Mouse (Mus musculus) forebrain, embryonic 12.5 days (tissue): ENCODE results near the gene Hist1h3c. TPM values are rescaled to one million over a fixed set of nuclear protein-coding genes. Genes with fewer than 3 reads are reported as not detected.
"Not testable (repeated sequence)": the region's sequence is repeated elsewhere in the genome, so short reads cannot be mapped to it uniquely, and the experiment has no call there.

Source experiments
- ATAC-seq: fragments of 200-750 bp; cut with Nextera tagmentation; 2 replicates; pipeline ENCODE4 v1.8.0; 2017; ENCODE audit warnings: moderate TSS enrichment; ENCODE audit not compliant: low FRiP score
- H3K27ac ChIP-seq: fragments of 300-500 bp; sonication (generic); 2 replicates; pipeline ENCODE4 v1.5.1; 2016; ENCODE audit warnings: mild to moderate bottlenecking
- H3K27me3 ChIP-seq: fragments of 300-500 bp; sonication (generic); 2 replicates; pipeline ENCODE4 v1.6.1; 2016; ENCODE audit warnings: mild to moderate bottlenecking
- H3K36me3 ChIP-seq: fragments of 300-500 bp; sonication (generic); replicated peaks from 2 replicates; pipeline ENCODE4 v1.6.1; 2016; ENCODE audit warnings: mild to moderate bottlenecking
- H3K4me1 ChIP-seq: fragments of 300-500 bp; sonication (generic); 2 replicates; pipeline ENCODE4 v1.6.1; 2016
- H3K4me2 ChIP-seq: fragments of 300-500 bp; sonication (generic); 2 replicates; pipeline ENCODE4 v1.6.1; 2016; ENCODE audit warnings: mild to moderate bottlenecking, moderate library complexity
- H3K4me3 ChIP-seq: fragments of 300-500 bp; sonication (generic); replicated peaks from 2 replicates; pipeline ENCODE4 v1.5.1; 2016; ENCODE audit warnings: mild to moderate bottlenecking
- H3K9ac ChIP-seq: fragments of 300-500 bp; sonication (generic); 2 replicates; pipeline ENCODE4 v1.6.1; 2016; ENCODE audit warnings: mild to moderate bottlenecking
- H3K9me3 ChIP-seq: fragments of 300-500 bp; sonication (generic); 2 replicates; pipeline ENCODE4 v1.6.1; 2016
- WGBS: fragments of 180-500 bp; shearing (Covaris S2); methylation state at CpG from one replicate; pipeline ENCODE4 v1.1.7; 2016; 5-methylcytosine and 5-hydroxymethylcytosine counted together
- polyA plus RNA-seq: library from polyadenylated mRNA; unstranded; fragments of >200 nt; fragmentation: Nextera tagmentation; extraction: Ambion mirVana; gene quantifications from 2 replicates; pipeline ENCODE4 v1.2.1, GENCODE M21; 2016

The Hist1h3c gene
- polyA plus RNA-seq, 1 experiment from 2014 or later = 13.8 TPM

- Histone ChIP-seq H3K9ac (no peak overlapping the region), H3K4me1 (peaks cover 7% of the 10 kb centered on the region), H3K4me3 (peak overlapping the region; percentile 40; the same call in 1 of the 2 replicates), H3K4me2 (peak overlapping the region; percentile 58), H3K9me3 (no peaks in the 10 kb centered on the region), H3K27ac (peak overlapping the region; percentile 68), H3K36me3 (no peaks in the 10 kb centered on the region), H3K27me3 (no peaks in the 10 kb centered on the region)
- WGBS = 52% methylated on average over 4 of the region's 4 CpGs
- no peak for ATAC-seq
Measured at GRCm38 (mm10) chr13:23753314-23754078, 8.1 kb upstream of the Hist1h3c start.

- H3K27me3 ChIP-seq = no peaks in the 10 kb centered on the region
- ATAC-seq = no peak
- H3K9ac ChIP-seq = peak overlapping the region; percentile 57
- WGBS = under 1% methylated on average over 6 of the region's 6 CpGs
- H3K4me1 ChIP-seq = peaks cover 10% of the 10 kb centered on the region
- peak overlapping the region; percentile 40 for H3K4me3 ChIP-seq
- peak overlapping the region; percentile 91 for H3K27ac ChIP-seq
- no peaks in the 10 kb centered on the region for H3K36me3 ChIP-seq
- H3K4me2 ChIP-seq = peak overlapping the region; percentile 58
- H3K9me3 ChIP-seq = no peaks in the 10 kb centered on the region
Measured at GRCm38 (mm10) chr13:23752742-23753172, 7.4 kb upstream of the Hist1h3c start.

GRCm38 (mm10) chr13:23752067-23752741 lies 6.8 kb upstream of the Hist1h3c start, which contains the start of gene Hist1h3b:
Hist1h3b (plus strand) TSS chr13:23752267.
- not testable (repeated sequence) for H3K9me3 ChIP-seq, H3K36me3 ChIP-seq, H3K4me1 ChIP-seq, H3K27me3 ChIP-seq
- WGBS = 0% methylated on average over 18 of the region's 47 CpGs
- Histone ChIP-seq H3K4me2 (peak within 1 kb of the TSS; percentile 59), H3K27ac (peak within 1 kb of the TSS; percentile 98), H3K9ac (peak within 1 kb of the TSS; percentile 57), H3K4me3 (peak within 1 kb of the TSS; percentile 47)
- ATAC-seq = peak; percentile 90

- ATAC-seq = peak; percentile 15; the same call in 1 of the 2 replicates
- no peaks in the 10 kb centered on the region for H3K9me3 ChIP-seq
- H3K36me3 ChIP-seq = no peaks in the 10 kb centered on the region
- H3K4me1 ChIP-seq = peaks cover 8% of the 10 kb centered on the region
- WGBS = 2% methylated on average over 11 of the region's 11 CpGs
- peak overlapping the region; percentile 56 for H3K9ac ChIP-seq
- H3K4me3 ChIP-seq = peak overlapping the region; percentile 47
- H3K4me2 ChIP-seq = peak overlapping the region; percentile 59
- H3K27me3 ChIP-seq = no peaks in the 10 kb centered on the region
- H3K27ac ChIP-seq = peak overlapping the region; percentile 98
Measured at GRCm38 (mm10) chr13:23751478-23751956, 6.1 kb upstream of the Hist1h3c start.

GRCm38 (mm10) chr13:23750839-23751477 lies 5.6 kb upstream of the Hist1h3c start, which contains the start of gene Hist1h2ab:
Hist1h2ab (plus strand) TSS chr13:23751126.
- ATAC-seq = peak; percentile 64
- H3K4me2 ChIP-seq = peak within 1 kb of the TSS; percentile 59
- not testable (repeated sequence) for H3K36me3 ChIP-seq, H3K9me3 ChIP-seq, H3K27me3 ChIP-seq, H3K4me1 ChIP-seq
- peak within 1 kb of the TSS; percentile 47 for H3K4me3 ChIP-seq
- peak within 1 kb of the TSS; percentile 98 for H3K27ac ChIP-seq
- under 1% methylated on average over 35 of the region's 47 CpGs for WGBS
- H3K9ac ChIP-seq = peak within 1 kb of the TSS; percentile 56

GRCm38 (mm10) chr13:23749563-23750121 lies 4.2 kb upstream of the Hist1h3c start:
- Histone ChIP-seq H3K4me3 (no peak overlapping the region), H3K4me1 (peaks cover 9% of the 10 kb centered on the region), H3K4me2 (no peak overlapping the region), H3K9me3 (no peaks in the 10 kb centered on the region), H3K27ac (peak overlapping the region; percentile 79), H3K27me3 (no peaks in the 10 kb centered on the region), H3K9ac (no peak overlapping the region), H3K36me3 (no peaks in the 10 kb centered on the region)
- ATAC-seq = no peak
- 92% methylated on average over 5 of the region's 5 CpGs for WGBS

GRCm38 (mm10) chr13:23747892-23748288 lies 2.5 kb upstream of the Hist1h3c start:
- no peak for ATAC-seq
- Histone ChIP-seq H3K4me2 (peak overlapping the region; percentile 63), H3K36me3 (no peaks in the 10 kb centered on the region), H3K4me1 (peaks cover 17% of the 10 kb centered on the region), H3K9ac (peak overlapping the region; percentile 48), H3K9me3 (no peaks in the 10 kb centered on the region), H3K27ac (peak overlapping the region; percentile 99), H3K27me3 (no peaks in the 10 kb centered on the region), H3K4me3 (0 out of 2 replicates have a peak overlapping the region, but pooled peaks have one; percentile 4)
- 7% methylated on average over 4 of the region's 4 CpGs for WGBS

- Histone ChIP-seq H3K9ac (peak overlapping the region; percentile 58), H3K27ac (peak overlapping the region; percentile 99), H3K4me2 (peak overlapping the region; percentile 63), H3K9me3 (no peaks in the 10 kb centered on the region), H3K36me3 (no peaks in the 10 kb centered on the region), H3K4me1 (peaks cover 17% of the 10 kb centered on the region), H3K4me3 (peak overlapping the region; percentile 45), H3K27me3 (no peaks in the 10 kb centered on the region)
- no peak for ATAC-seq
- WGBS = 1% methylated on average over 11 of the region's 13 CpGs
Measured at GRCm38 (mm10) chr13:23747081-23747891, 1.9 kb upstream of the Hist1h3c start.

GRCm38 (mm10) chr13:23746201-23747080 lies 1.0 kb upstream of the Hist1h3c start, which contains the start of gene Hist1h2bb:
Hist1h2bb (plus strand) TSS chr13:23746734.
- Histone ChIP-seq H3K9ac (peak within 1 kb of the TSS; percentile 75), H3K4me2 (peak within 1 kb of the TSS; percentile 63), H3K4me3 (peak within 1 kb of the TSS; percentile 45), H3K27ac (peak within 1 kb of the TSS; percentile 99), H3K4me1 (peaks cover 17% of the 10 kb centered on the region)
- not testable (repeated sequence) for H3K27me3 ChIP-seq, H3K9me3 ChIP-seq, H3K36me3 ChIP-seq
- under 1% methylated on average over 40 of the region's 58 CpGs for WGBS
- peak; percentile 92 for ATAC-seq

- Histone ChIP-seq H3K9me3 (no peaks in the 10 kb centered on the region), H3K4me1 (peaks cover 29% of the 10 kb centered on the region), H3K4me2 (peak overlapping the region; percentile 63), H3K36me3 (no peaks in the 10 kb centered on the region), H3K27ac (peak overlapping the region; percentile 99), H3K4me3 (peak overlapping the region; percentile 45), H3K27me3 (no peaks in the 10 kb centered on the region), H3K9ac (peak overlapping the region; percentile 64)
- under 1% methylated on average over 15 of the region's 36 CpGs for WGBS
- ATAC-seq = no peak
Measured at GRCm38 (mm10) chr13:23744421-23745380, 701 bp downstream of the Hist1h3c start.
